Mouse (Mus musculus) ES-Bruce4 (cell line): ENCODE measurements around the gene Rasgef1b.

Experiments
- CTCF ChIP-seq: IDR thresholded peaks from one replicate; pipeline ENCODE4 v1.8.1; 2011; ENCODE audit warnings: low read depth, low read length
- EP300 ChIP-seq: IDR thresholded peaks from 2 replicates; pipeline ENCODE4 v1.6.1; 2011; ENCODE audit warnings: low read depth, low read length; ENCODE audit not compliant: insufficient read depth
- POLR2A ChIP-seq: IDR thresholded peaks from one replicate; pipeline ENCODE4 v1.8.1; 2011; ENCODE audit warnings: low read length; ENCODE audit not compliant: insufficient read depth

- TF ChIP-seq CTCF = no peak
- TF ChIP-seq EP300 = no peak
- no peak for TF ChIP-seq POLR2A
Observed at GRCm38 (mm10) chr5:99634010-99634541, 94.8 kb downstream of the Rasgef1b start.
